Comparison of ENCODE assay signal across 9 mouse cellular contexts in genomic region chr12:15814249-15815081, GRCm38 (mm10). TPM values are rescaled to one million over a fixed set of nuclear protein-coding genes. Genes with fewer than 3 reads are reported as not detected.
DNase-seq lines count a peak whose midpoint lies in the region; ATAC-seq lines count a peak whose summit lies in the region.
"Had no signal": no experiment of that assay in that cellular context is flagged by ENCODE, and none has a peak within 500 bp of the region (broad histone marks: within the 10 kb centered on the region; RNA-seq: fewer than 3 reads in every experiment).

No protein-coding gene starts in this region.

- H3K36me3 ChIP-seq in forebrain, embryonic 15.5 days = 0 out of 2 replicates have a peak, but pooled peaks cover 4% of the 10 kb centered on the region
- no peaks in the 10 kb centered on the region for H3K36me3 ChIP-seq in hindbrain, embryonic 15.5 days
- peaks cover 5% of the 10 kb centered on the region; the same call in 1 of the 2 replicates for H3K36me3 ChIP-seq in limb, embryonic 15.5 days
- H3K36me3 ChIP-seq: G1E had no signal

- no peaks in the 10 kb centered on the region for H3K27me3 ChIP-seq in forebrain, embryonic 15.5 days
- no peaks in the 10 kb centered on the region for H3K27me3 ChIP-seq in hindbrain, embryonic 15.5 days
- no peaks in the 10 kb centered on the region for H3K27me3 ChIP-seq in limb, embryonic 15.5 days

- H3K9me3 ChIP-seq in forebrain, embryonic 15.5 days = no peaks in the 10 kb centered on the region
- no peaks in the 10 kb centered on the region for H3K9me3 ChIP-seq in hindbrain, embryonic 15.5 days
- H3K9me3 ChIP-seq in limb, embryonic 15.5 days = no peaks in the 10 kb centered on the region

- peak overlapping the region; percentile 94 for H3K4me3 ChIP-seq in forebrain, embryonic 15.5 days
- H3K4me3 ChIP-seq in hindbrain, embryonic 15.5 days = peak overlapping the region; percentile 97
- H3K4me3 ChIP-seq in limb, embryonic 15.5 days = peak overlapping the region; percentile 69

- H3K4me1 ChIP-seq in forebrain, embryonic 15.5 days = peaks cover 41% of the 10 kb centered on the region
- peaks cover 26% of the 10 kb centered on the region for H3K4me1 ChIP-seq in hindbrain, embryonic 15.5 days (replicated peaks)
- H3K4me1 ChIP-seq in limb, embryonic 15.5 days = peaks cover 29% of the 10 kb centered on the region

- H3K27ac ChIP-seq in forebrain, embryonic 15.5 days (replicated peaks) = peak overlapping the region; percentile 98
- peak overlapping the region; percentile 99 for H3K27ac ChIP-seq in hindbrain, embryonic 15.5 days (replicated peaks)
- H3K27ac ChIP-seq in limb, embryonic 15.5 days = peak overlapping the region; percentile 94

- 0% methylated on average over 32 of the region's 32 CpGs for WGBS in forebrain, embryonic 15.5 days
- 0% methylated on average over 32 of the region's 32 CpGs for WGBS in hindbrain, embryonic 15.5 days
- WGBS in limb, embryonic 15.5 days = 1% methylated on average over 32 of the region's 32 CpGs

- peak overlapping the region; percentile 97 for H3K9ac ChIP-seq in forebrain, embryonic 15.5 days (replicated peaks)
- peak overlapping the region; percentile 100 for H3K9ac ChIP-seq in hindbrain, embryonic 15.5 days
- peak overlapping the region; percentile 88 for H3K9ac ChIP-seq in limb, embryonic 15.5 days

- ATAC-seq in forebrain, embryonic 15.5 days (replicated peaks) = no peak
- ATAC-seq in hindbrain, embryonic 15.5 days (ENCODE audit: low FRiP score, low read depth) = no peak
- ATAC-seq in limb, embryonic 15.5 days (ENCODE audit: insufficient number of reproducible peaks, low FRiP score, low TSS enrichment, low read depth) = no peak

- DNase-seq in cerebellum, postnatal 10 days = peak; percentile 52
- DNase-seq in cerebellum, adult 9-11 months = no peak
- DNase-seq in adipocyte (ENCODE audit: low spot score) = peak; percentile 37
- peak; percentile 66 for DNase-seq in neural tube, embryonic 10.5 days (ENCODE audit: extremely low spot score, low spot score)
- DNase-seq in testis, postnatal 10 days (ENCODE audit: low spot score) = peak; percentile 57

- peak overlapping the region; percentile 67 for H3K4me2 ChIP-seq in forebrain, embryonic 15.5 days (replicated peaks)
- peak overlapping the region; percentile 61 for H3K4me2 ChIP-seq in hindbrain, embryonic 15.5 days
- peak overlapping the region; percentile 76 for H3K4me2 ChIP-seq in limb, embryonic 15.5 days

RNA-seq across cellular contexts. Expression of gene Trib2, which starts 2.3 kb away (rescaled TPM):
- 96.2 and 105 TPM in 2 replicates for polyA plus RNA-seq in forebrain, embryonic 15.5 days (2015; fragmentation: Nextera tagmentation; extraction: Ambion mirVana)
- polyA plus RNA-seq in hindbrain, embryonic 15.5 days (2015; fragmentation: Nextera tagmentation; extraction: Ambion mirVana) = 126 and 136 TPM in 2 replicates
- polyA plus RNA-seq in limb, embryonic 15.5 days (2015; fragmentation: Nextera tagmentation; extraction: Ambion mirVana) = 51.7 and 55.5 TPM in 2 replicates
- polyA plus RNA-seq: G1E had no signal
